Mouse (Mus musculus) liver, embryonic 14.5 days (tissue): ENCODE results near the gene Dkk3.

ENCODE experiments used
- CTCF ChIP-seq: IDR thresholded peaks from 2 replicates; pipeline ENCODE4 v1.5.1; 2016; ENCODE audit warnings: antibody characterized with exemption, low read depth, control low read depth
- EP300 ChIP-seq: IDR thresholded peaks from 2 replicates; pipeline ENCODE4 v1.6.1; 2016; ENCODE audit warnings: antibody characterized with exemption, low read depth

DNA sequence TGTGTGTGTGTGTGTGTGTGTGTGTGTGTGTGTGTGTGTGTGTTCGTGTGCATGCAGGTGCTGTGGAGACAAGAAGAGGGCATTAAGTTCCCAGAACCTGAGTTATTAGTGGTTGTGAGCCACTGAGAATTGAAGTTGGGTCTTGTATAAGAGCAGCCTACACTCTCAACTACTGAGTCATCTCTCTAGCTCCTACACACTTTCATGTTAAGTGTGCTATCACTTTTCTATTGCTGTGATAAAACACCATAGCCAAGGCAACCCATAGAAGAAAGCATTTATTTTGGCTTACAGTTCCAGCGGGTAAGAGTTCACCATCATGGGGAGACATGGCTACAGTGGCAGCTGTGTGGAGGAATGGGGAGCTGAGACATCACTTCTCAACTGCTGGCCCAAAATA lies 17.8 kb upstream of the Dkk3 start:
- TF ChIP-seq CTCF, result no peak
- no peak for TF ChIP-seq EP300
